In genomic region chr1:4656883-4657282, GRCm38 (mm10) we compare ENCODE assay signal across 23 mouse cellular contexts.
A peak's percentile ranks its signal among the peaks of the same experiment; 100 is the strongest.
DNase-seq lines count a peak whose midpoint lies in the region; ATAC-seq lines count a peak whose summit lies in the region.
"Had no signal": no experiment of that assay in that cellular context is flagged by ENCODE, and none has a peak within 500 bp of the region (broad histone marks: within the 10 kb centered on the region; RNA-seq: fewer than 3 reads in every experiment).

No protein-coding gene starts in this region.

- no peaks in the 10 kb centered on the region for H3K27me3 ChIP-seq in hindbrain, embryonic 11.5 days (ENCODE audit: control insufficient read depth, insufficient read depth, low read length)
- no peaks in the 10 kb centered on the region for H3K27me3 ChIP-seq in hindbrain, embryonic 12.5 days
- H3K27me3 ChIP-seq: embryonic facial prominence, embryonic 15.5 days; kidney, embryonic 15.5 days; Patski had no signal

- H3K4me2 ChIP-seq in hindbrain, embryonic 11.5 days (replicated peaks; ENCODE audit: low read depth, low read length) = no peak overlapping the region
- H3K4me2 ChIP-seq in hindbrain, embryonic 12.5 days (replicated peaks) = no peak overlapping the region
- H3K4me2 ChIP-seq: embryonic facial prominence, embryonic 15.5 days; kidney, embryonic 15.5 days had no signal

- DNase-seq in embryo, embryonic 11 days = peak; percentile 9
- no peak for DNase-seq in embryo, embryonic 10.5 days (ENCODE audit: low spot score)
- peak; percentile 5 for DNase-seq in hindbrain, embryonic 11.5 days (ENCODE audit: low spot score)
- peak; percentile 34 for DNase-seq in ES-CJ7 (ENCODE audit: low read depth, low spot score)
- DNase-seq: adrenal gland, adult 8-10 months; cerebellum, adult 2 months; kidney, postnatal 36 days; layer of hippocampus, postnatal 36 days; thymus, adult 2 months; thymus, postnatal 4 days had no signal

- no peaks in the 10 kb centered on the region for H3K36me3 ChIP-seq in hindbrain, embryonic 11.5 days (ENCODE audit: control insufficient read depth, insufficient read depth, low read length)
- no peaks in the 10 kb centered on the region for H3K36me3 ChIP-seq in hindbrain, embryonic 12.5 days
- H3K36me3 ChIP-seq: embryonic facial prominence, embryonic 15.5 days; heart, embryonic 10.5 days; kidney, embryonic 15.5 days had no signal

- H3K4me1 ChIP-seq in hindbrain, embryonic 11.5 days (replicated peaks; ENCODE audit: control insufficient read depth, insufficient read depth, low read length) = no peaks in the 10 kb centered on the region
- no peaks in the 10 kb centered on the region for H3K4me1 ChIP-seq in hindbrain, embryonic 12.5 days
- peaks cover 18% of the 10 kb centered on the region; the same call in 1 of the 2 replicates for H3K4me1 ChIP-seq in brown adipose tissue, adult 24 weeks (ENCODE audit: control insufficient read depth, insufficient read depth, insufficient read length, low read length)
- H3K4me1 ChIP-seq: embryonic facial prominence, embryonic 15.5 days had no signal

- H3K4me3 ChIP-seq in hindbrain, embryonic 11.5 days (ENCODE audit: low read depth, low read length) = no peak overlapping the region
- H3K4me3 ChIP-seq in hindbrain, embryonic 12.5 days = no peak overlapping the region
- H3K4me3 ChIP-seq in brown adipose tissue, adult 24 weeks (ENCODE audit: insufficient read depth, low read depth, low read length) = no peak overlapping the region
- H3K4me3 ChIP-seq: embryonic facial prominence, embryonic 15.5 days; heart, embryonic 10.5 days; kidney, embryonic 15.5 days had no signal

- H3K9ac ChIP-seq in hindbrain, embryonic 11.5 days (ENCODE audit: low read depth, low read length) = no peak overlapping the region
- no peak overlapping the region for H3K9ac ChIP-seq in hindbrain, embryonic 12.5 days
- H3K9ac ChIP-seq: embryonic facial prominence, embryonic 15.5 days; kidney, embryonic 15.5 days had no signal

- whole genome bisulfite sequencing in hindbrain, embryonic 11.5 days = 49% methylated on average over 5 of the region's 5 CpGs
- WGBS in hindbrain, embryonic 12.5 days = 43% methylated on average over 5 of the region's 5 CpGs

- H3K27ac ChIP-seq in hindbrain, embryonic 11.5 days (ENCODE audit: low read depth, low read length) = no peak overlapping the region
- no peak overlapping the region for H3K27ac ChIP-seq in hindbrain, embryonic 12.5 days
- H3K27ac ChIP-seq in brown adipose tissue, adult 24 weeks (replicated peaks; ENCODE audit: low read depth, low read length) = 0 out of 2 replicates have a peak overlapping the region, but pooled peaks have one; percentile 8
- H3K27ac ChIP-seq: embryonic facial prominence, embryonic 15.5 days; heart, embryonic 10.5 days; hindbrain, postnatal 0 days; kidney, embryonic 15.5 days; macrophage; stomach, postnatal 0 days had no signal

- no peak for ATAC-seq in hindbrain, embryonic 11.5 days (ENCODE audit: low FRiP score)
- ATAC-seq in hindbrain, embryonic 12.5 days (ENCODE audit: low FRiP score) = no peak
- no peak for ATAC-seq in frontal cortex, adult (ENCODE audit: low TSS enrichment)
- ATAC-seq: activated CD4-positive, CD25-positive, alpha-beta regulatory T cell, adult 4 months; hindbrain, postnatal 0 days; intestine, embryonic 16.5 days; lung, postnatal 0 days; Patski had no signal

- H3K9me3 ChIP-seq in hindbrain, embryonic 11.5 days (ENCODE audit: control insufficient read depth, low read length) = no peaks in the 10 kb centered on the region
- H3K9me3 ChIP-seq in hindbrain, embryonic 12.5 days (replicated peaks) = no peaks in the 10 kb centered on the region
- H3K9me3 ChIP-seq: embryonic facial prominence, embryonic 15.5 days; heart, embryonic 10.5 days; kidney, embryonic 15.5 days had no signal
